Mouse (Mus musculus) MEL (cell line): ENCODE measurements around the gene Pear1.

Source experiments
- CHD1 ChIP-seq: IDR thresholded peaks from 2 replicates; pipeline ENCODE4 v1.6.1; 2012; ENCODE audit warnings: low read depth, mild to moderate bottlenecking, inconsistent platforms, low read length, improper control_type of control experiment
- CHD2 ChIP-seq: IDR thresholded peaks from 2 replicates; pipeline ENCODE4 v1.6.1; 2011; ENCODE audit warnings: low read length, improper control_type of control experiment
- CTCF ChIP-seq, 3 experiments: IDR thresholded peaks in 2 of 3; conservative IDR thresholded peaks in 1 of 3; 2 replicates each; pipeline ENCODE4 v1.5.1; 2011 to 2012; ENCODE audit warnings: low read length in 3 of 3, low read depth in 2 of 3, mild to moderate bottlenecking in 2 of 3, improper control_type of control experiment in 1 of 3, inconsistent platforms in 1 of 3, mixed read lengths in 1 of 3, moderate library complexity in 1 of 3; ENCODE audit not compliant: control insufficient read depth in 1 of 3, insufficient read depth in 1 of 3, poor library complexity in 1 of 3, severe bottlenecking in 1 of 3
- ELF1 ChIP-seq: IDR thresholded peaks from 2 replicates; pipeline ENCODE4 v1.6.1; 2014; ENCODE audit warnings: low read depth, mild to moderate bottlenecking, inconsistent platforms, low read length, improper control_type of control experiment, moderate library complexity
- EP300 ChIP-seq, 2 experiments: IDR thresholded peaks; 2 replicates each; pipeline ENCODE4 v1.6.1; 2011; ENCODE audit warnings: improper control_type of control experiment in 2 of 2, low read length in 2 of 2, low read depth in 1 of 2, mild to moderate bottlenecking in 1 of 2
- ETS1 ChIP-seq: IDR thresholded peaks from 2 replicates; pipeline ENCODE4 v1.6.1; 2012; ENCODE audit warnings: low read depth, mild to moderate bottlenecking, inconsistent platforms, low read length, improper control_type of control experiment, moderate library complexity
- MAFK ChIP-seq: IDR thresholded peaks from 2 replicates; pipeline ENCODE4 v1.6.1; 2011; ENCODE audit warnings: low read depth, mild to moderate bottlenecking, low read length, improper control_type of control experiment, borderline replicate concordance
- MEF2A ChIP-seq: IDR thresholded peaks from 2 replicates; pipeline ENCODE4 v1.6.1; 2014; ENCODE audit warnings: low read depth, mild to moderate bottlenecking, inconsistent platforms, low read length, improper control_type of control experiment; ENCODE audit not compliant: poor library complexity, insufficient replicate concordance, severe bottlenecking; ENCODE audit errors: extremely low read depth
- POLR2A ChIP-seq, 2 experiments: IDR thresholded peaks; 2 replicates each; pipeline ENCODE4 v1.6.1; 2011 to 2012; ENCODE audit warnings: low read length in 2 of 2, mild to moderate bottlenecking in 2 of 2, control low read depth in 1 of 2, improper control_type of control experiment in 1 of 2, low read depth in 1 of 2, moderate library complexity in 1 of 2; ENCODE audit not compliant: control insufficient read depth in 1 of 2, insufficient read depth in 1 of 2, poor library complexity in 1 of 2
- POLR2AphosphoS2 ChIP-seq: IDR thresholded peaks from 2 replicates; pipeline ENCODE4 v1.6.1; 2011; ENCODE audit warnings: low read length, improper control_type of control experiment
- ZNF384 ChIP-seq: IDR thresholded peaks from 2 replicates; pipeline ENCODE4 v1.6.1; 2012; ENCODE audit warnings: low read depth, mild to moderate bottlenecking, inconsistent platforms, low read length, improper control_type of control experiment

- TF ChIP-seq CHD1 (no peak), CTCF (IDR thresholded peaks at IDR 0.05 in 2 of 3, conservative IDR thresholded peaks at IDR 0.05 in 1 of 3; ENCODE audit: control insufficient read depth in 1 of 3, insufficient read depth in 1 of 3, low read depth in 2 of 3, low read length in 3 of 3, poor library complexity in 1 of 3, severe bottlenecking in 1 of 3) (no peak), POLR2AphosphoS2 (no peak), POLR2A (IDR thresholded peaks at IDR 0.05; ENCODE audit: control insufficient read depth in 1 of 2, insufficient read depth in 1 of 2, low read depth in 1 of 2, low read length in 2 of 2, poor library complexity in 1 of 2) (no peak), CHD2 (no peak), MEF2A (no peak), EP300 (IDR thresholded peaks at IDR 0.05; ENCODE audit: low read depth in 1 of 2, low read length in 2 of 2) (no peak), ELF1 (no peak), ETS1 (no peak), ZNF384 (no peak), MAFK (no peak)
Measured at GRCm38 (mm10) chr3:87812873-87813272, 11.2 kb downstream of the Pear1 start.
